Mouse (Mus musculus): ENCODE data around the gene Gstt2.

Gstt2 gene

GRCm38 (mm10) chr10:75837248-75837759 lies at the start of gene Gstt2:
Gene Gstt2, minus strand, starts transcription at chr10:75837424.
- DNase-seq (ENCODE audit: low spot score in 2 of 2), result peak; percentile 96 to 98

GRCm38 (mm10) chr10:75884742-75885141 lies 47.5 kb upstream of the Gstt2 start:
- no peak for DNase-seq (ENCODE audit: low spot score in 2 of 2)

- DNase-seq (ENCODE audit: low spot score in 2 of 2), result peak; percentile 63 to 76
These were observed 46.0 kb upstream of the Gstt2 start for GRCm38 (mm10) chr10:75883232-75883552.

GRCm38 (mm10) chr10:75882433-75883231 lies 45.4 kb upstream of the Gstt2 start:
- DNase-seq (ENCODE audit: low spot score in 2 of 2), result no peak

GRCm38 (mm10) chr10:75881578-75882432 lies 44.6 kb upstream of the Gstt2 start:
- no peak for DNase-seq (ENCODE audit: low spot score in 2 of 2)

GRCm38 (mm10) chr10:75880771-75881577 lies 43.8 kb upstream of the Gstt2 start:
- no peak for DNase-seq (ENCODE audit: low spot score in 2 of 2)

GRCm38 (mm10) chr10:75880351-75880750 lies 43.1 kb upstream of the Gstt2 start:
- no peak for DNase-seq (ENCODE audit: low spot score in 2 of 2)

GRCm38 (mm10) chr10:75878836-75879235 lies 41.6 kb upstream of the Gstt2 start:
- no peak for DNase-seq (ENCODE audit: low spot score in 2 of 2)

- no peak for DNase-seq (ENCODE audit: low spot score in 2 of 2)
These were observed 36.4 kb upstream of the Gstt2 start for GRCm38 (mm10) chr10:75873543-75874170.

- DNase-seq (ENCODE audit: low spot score in 2 of 2), result peak; percentile 83
These were observed 35.8 kb upstream of the Gstt2 start for GRCm38 (mm10) chr10:75872915-75873542.

GRCm38 (mm10) chr10:75872025-75872914 lies 35.0 kb upstream of the Gstt2 start:
- DNase-seq (ENCODE audit: low spot score in 2 of 2), result no peak

- DNase-seq (ENCODE audit: low spot score in 2 of 2), result no peak
These were observed 24.4 kb upstream of the Gstt2 start for GRCm38 (mm10) chr10:75861587-75861986.

GRCm38 (mm10) chr10:75860746-75861145 lies 23.5 kb upstream of the Gstt2 start:
- DNase-seq (ENCODE audit: low spot score in 2 of 2), result peak in 1 of 2 experiments; percentile 29

GRCm38 (mm10) chr10:75859786-75860470 lies 22.7 kb upstream of the Gstt2 start, which contains the start of gene Mif:
Gene Mif, minus strand, starts transcription at chr10:75860240.
- DNase-seq (ENCODE audit: low spot score in 2 of 2), result peak; percentile 86 to 90

- DNase-seq (ENCODE audit: low spot score in 2 of 2), result no peak
These were observed 22.0 kb upstream of the Gstt2 start for GRCm38 (mm10) chr10:75859107-75859746.

- DNase-seq (ENCODE audit: low spot score in 2 of 2), result no peak
These were observed 20.4 kb upstream of the Gstt2 start for GRCm38 (mm10) chr10:75857598-75857997.

- no peak for DNase-seq (ENCODE audit: low spot score in 2 of 2)
These were observed 19.8 kb upstream of the Gstt2 start for GRCm38 (mm10) chr10:75856976-75857375.

GRCm38 (mm10) chr10:75856155-75856907 lies 19.1 kb upstream of the Gstt2 start:
- no peak for DNase-seq (ENCODE audit: low spot score in 2 of 2)
